Mouse (Mus musculus): ENCODE measurements at regions not wholly inside any gene's neighbourhood (a gene's known extent, or its start where the extent isn't known, plus 50 kb on each side); places are given as distances from the start of the nearest gene placed in this dataset.

- H3K4me1 ChIP-seq (ENCODE audit: control insufficient read depth, insufficient read depth, low read length): no peaks in the 10 kb centered on the region
- H3K9me3 ChIP-seq (replicated peaks; ENCODE audit: control insufficient read depth, low read length): no peaks in the 10 kb centered on the region
- H3K27ac ChIP-seq (ENCODE audit: low read length): no peak overlapping the region
- 69% methylated on average over 7 of the region's 7 CpGs for WGBS
- H3K4me2 ChIP-seq (ENCODE audit: low read depth, low read length): no peak overlapping the region
- no peak overlapping the region for H3K4me3 ChIP-seq (replicated peaks; ENCODE audit: low read length)
- no peaks in the 10 kb centered on the region for H3K36me3 ChIP-seq (ENCODE audit: control insufficient read depth, insufficient read depth, low read length)
- no peak overlapping the region for H3K9ac ChIP-seq (ENCODE audit: low read length)
- H3K27me3 ChIP-seq (ENCODE audit: control insufficient read depth, insufficient read depth, low read length): no peaks in the 10 kb centered on the region
- no peak for ATAC-seq (ENCODE audit: insufficient read depth, low FRiP score)
Observed at GRCm38 (mm10) chr12:110112723-110113105, 166.2 kb upstream of the Dio3 start.

GRCm38 (mm10) chr12:110120141-110120540 is 158.7 kb upstream of the Dio3 start:
- Histone ChIP-seq H3K4me2 (ENCODE audit: low read depth, low read length) (no peak overlapping the region), H3K4me1 (ENCODE audit: control insufficient read depth, insufficient read depth, low read length) (no peaks in the 10 kb centered on the region), H3K27me3 (ENCODE audit: control insufficient read depth, insufficient read depth, low read length) (no peaks in the 10 kb centered on the region), H3K9me3 (replicated peaks; ENCODE audit: control insufficient read depth, low read length) (no peaks in the 10 kb centered on the region), H3K36me3 (ENCODE audit: control insufficient read depth, insufficient read depth, low read length) (no peaks in the 10 kb centered on the region), H3K27ac (ENCODE audit: low read length) (no peak overlapping the region), H3K9ac (ENCODE audit: low read length) (no peak overlapping the region), H3K4me3 (replicated peaks; ENCODE audit: low read length) (no peak overlapping the region)
- ATAC-seq (ENCODE audit: insufficient read depth, low FRiP score): no peak
- 67% methylated on average over 7 of the region's 7 CpGs for WGBS

GRCm38 (mm10) chr12:110122976-110123375 is 155.9 kb upstream of the Dio3 start:
- no peak for ATAC-seq (ENCODE audit: insufficient read depth, low FRiP score)
- no peak overlapping the region for H3K27ac ChIP-seq (ENCODE audit: low read length)
- H3K4me2 ChIP-seq (ENCODE audit: low read depth, low read length): no peak overlapping the region
- 45% methylated on average over 4 of the region's 4 CpGs for WGBS
- no peaks in the 10 kb centered on the region for H3K9me3 ChIP-seq (replicated peaks; ENCODE audit: control insufficient read depth, low read length)
- no peaks in the 10 kb centered on the region; the same call in 1 of the 2 replicates for H3K27me3 ChIP-seq (ENCODE audit: control insufficient read depth, insufficient read depth, low read length)
- H3K9ac ChIP-seq (ENCODE audit: low read length): no peak overlapping the region
- H3K4me3 ChIP-seq (replicated peaks; ENCODE audit: low read length): no peak overlapping the region
- H3K36me3 ChIP-seq (ENCODE audit: control insufficient read depth, insufficient read depth, low read length): no peaks in the 10 kb centered on the region
- H3K4me1 ChIP-seq (ENCODE audit: control insufficient read depth, insufficient read depth, low read length): no peaks in the 10 kb centered on the region

- H3K4me1 ChIP-seq (ENCODE audit: control insufficient read depth, insufficient read depth, low read length): no peaks in the 10 kb centered on the region
- H3K36me3 ChIP-seq (ENCODE audit: control insufficient read depth, insufficient read depth, low read length): no peaks in the 10 kb centered on the region
- H3K9me3 ChIP-seq (replicated peaks; ENCODE audit: control insufficient read depth, low read length): no peaks in the 10 kb centered on the region
- WGBS: 82% methylated on average over 7 of the region's 7 CpGs
- no peaks in the 10 kb centered on the region; the same call in 1 of the 2 replicates for H3K27me3 ChIP-seq (ENCODE audit: control insufficient read depth, insufficient read depth, low read length)
- ATAC-seq (ENCODE audit: insufficient read depth, low FRiP score): no peak
- no peak overlapping the region for H3K4me3 ChIP-seq (replicated peaks; ENCODE audit: low read length)
- H3K9ac ChIP-seq (ENCODE audit: low read length): no peak overlapping the region
- no peak overlapping the region for H3K27ac ChIP-seq (ENCODE audit: low read length)
- H3K4me2 ChIP-seq (ENCODE audit: low read depth, low read length): no peak overlapping the region
Observed at GRCm38 (mm10) chr12:110126525-110126924, 152.3 kb upstream of the Dio3 start.

GRCm38 (mm10) chr12:110145379-110145778 is 133.5 kb upstream of the Dio3 start:
- H3K27ac ChIP-seq (ENCODE audit: low read length): no peak overlapping the region
- no peak overlapping the region for H3K9ac ChIP-seq (ENCODE audit: low read length)
- H3K4me3 ChIP-seq (replicated peaks; ENCODE audit: low read length): no peak overlapping the region
- H3K4me1 ChIP-seq (ENCODE audit: control insufficient read depth, insufficient read depth, low read length): no peaks in the 10 kb centered on the region
- WGBS: 83% methylated on average over 5 of the region's 5 CpGs
- H3K4me2 ChIP-seq (ENCODE audit: low read depth, low read length): no peak overlapping the region
- H3K36me3 ChIP-seq (ENCODE audit: control insufficient read depth, insufficient read depth, low read length): no peaks in the 10 kb centered on the region
- no peaks in the 10 kb centered on the region for H3K9me3 ChIP-seq (replicated peaks; ENCODE audit: control insufficient read depth, low read length)
- no peaks in the 10 kb centered on the region for H3K27me3 ChIP-seq (ENCODE audit: control insufficient read depth, insufficient read depth, low read length)
- ATAC-seq (ENCODE audit: insufficient read depth, low FRiP score): no peak

- 81% methylated on average over 8 of the region's 8 CpGs for WGBS
- ATAC-seq (ENCODE audit: insufficient read depth, low FRiP score): no peak
Observed at GRCm38 (mm10) chr12:110154225-110154962, 124.5 kb upstream of the Dio3 start.

GRCm38 (mm10) chr12:110154963-110155325 is 123.9 kb upstream of the Dio3 start:
- Histone ChIP-seq H3K4me3 (replicated peaks; ENCODE audit: low read length) (no peak overlapping the region), H3K36me3 (ENCODE audit: control insufficient read depth, insufficient read depth, low read length) (no peaks in the 10 kb centered on the region), H3K9ac (ENCODE audit: low read length) (no peak overlapping the region), H3K4me2 (ENCODE audit: low read depth, low read length) (no peak overlapping the region), H3K9me3 (replicated peaks; ENCODE audit: control insufficient read depth, low read length) (no peaks in the 10 kb centered on the region), H3K27me3 (ENCODE audit: control insufficient read depth, insufficient read depth, low read length) (no peaks in the 10 kb centered on the region), H3K4me1 (ENCODE audit: control insufficient read depth, insufficient read depth, low read length) (no peaks in the 10 kb centered on the region), H3K27ac (ENCODE audit: low read length) (no peak overlapping the region)
- no peak for ATAC-seq (ENCODE audit: insufficient read depth, low FRiP score)
- 75% methylated on average over 4 of the region's 4 CpGs for WGBS

More at GRCm38 (mm10) chr12:110154225-110154962, 124.5 kb upstream of the Dio3 start:
- Histone ChIP-seq H3K4me2 (ENCODE audit: low read depth, low read length) (no peak overlapping the region), H3K27ac (ENCODE audit: low read length) (no peak overlapping the region), H3K36me3 (ENCODE audit: control insufficient read depth, insufficient read depth, low read length) (no peaks in the 10 kb centered on the region), H3K4me3 (replicated peaks; ENCODE audit: low read length) (no peak overlapping the region), H3K4me1 (ENCODE audit: control insufficient read depth, insufficient read depth, low read length) (no peaks in the 10 kb centered on the region), H3K9me3 (replicated peaks; ENCODE audit: control insufficient read depth, low read length) (no peaks in the 10 kb centered on the region), H3K9ac (ENCODE audit: low read length) (no peak overlapping the region), H3K27me3 (ENCODE audit: control insufficient read depth, insufficient read depth, low read length) (no peaks in the 10 kb centered on the region)

GRCm38 (mm10) chr12:110156441-110156840 is 122.4 kb upstream of the Dio3 start:
- H3K36me3 ChIP-seq (ENCODE audit: control insufficient read depth, insufficient read depth, low read length): no peaks in the 10 kb centered on the region
- H3K4me3 ChIP-seq (replicated peaks; ENCODE audit: low read length): no peak overlapping the region
- no peaks in the 10 kb centered on the region for H3K4me1 ChIP-seq (ENCODE audit: control insufficient read depth, insufficient read depth, low read length)
- H3K27ac ChIP-seq (ENCODE audit: low read length): no peak overlapping the region
- no peak; the same call in 1 of the 2 replicates for ATAC-seq (ENCODE audit: insufficient read depth, low FRiP score)
- no peaks in the 10 kb centered on the region for H3K9me3 ChIP-seq (replicated peaks; ENCODE audit: control insufficient read depth, low read length)
- 33% methylated on average over 8 of the region's 8 CpGs for WGBS
- H3K4me2 ChIP-seq (ENCODE audit: low read depth, low read length): no peak overlapping the region
- no peaks in the 10 kb centered on the region for H3K27me3 ChIP-seq (ENCODE audit: control insufficient read depth, insufficient read depth, low read length)
- no peak overlapping the region for H3K9ac ChIP-seq (ENCODE audit: low read length)

- H3K27me3 ChIP-seq (ENCODE audit: control insufficient read depth, insufficient read depth, low read length): no peaks in the 10 kb centered on the region
- no peak overlapping the region for H3K9ac ChIP-seq (ENCODE audit: low read length)
- no peak overlapping the region for H3K4me2 ChIP-seq (ENCODE audit: low read depth, low read length)
- H3K27ac ChIP-seq (ENCODE audit: low read length): no peak overlapping the region
- no peaks in the 10 kb centered on the region for H3K36me3 ChIP-seq (ENCODE audit: control insufficient read depth, insufficient read depth, low read length)
- no peak for ATAC-seq (ENCODE audit: insufficient read depth, low FRiP score)
- 74% methylated on average over 16 of the region's 16 CpGs for WGBS
- no peaks in the 10 kb centered on the region for H3K4me1 ChIP-seq (ENCODE audit: control insufficient read depth, insufficient read depth, low read length)
- no peak overlapping the region for H3K4me3 ChIP-seq (replicated peaks; ENCODE audit: low read length)
- no peaks in the 10 kb centered on the region for H3K9me3 ChIP-seq (replicated peaks; ENCODE audit: control insufficient read depth, low read length)
Observed at GRCm38 (mm10) chr12:110157998-110158747, 120.7 kb upstream of the Dio3 start.

Measured in stomach, embryonic 16.5 days (tissue).